Mouse (Mus musculus) c-Kit-negative CD71-positive TER-119-positive erythroid progenitor cells, embryonic 14.5 days (primary cell): Measurements from ENCODE around the gene Lpar3.
A peak's percentile ranks its signal among the peaks of the same experiment; 100 is the strongest.

Experiments used
- DNase-seq: peaks from one replicate; pipeline ENCODE4 v3.0.0-alpha.2; 2013; ENCODE audit warnings: low read depth, low spot score

Gene Lpar3

DNA sequence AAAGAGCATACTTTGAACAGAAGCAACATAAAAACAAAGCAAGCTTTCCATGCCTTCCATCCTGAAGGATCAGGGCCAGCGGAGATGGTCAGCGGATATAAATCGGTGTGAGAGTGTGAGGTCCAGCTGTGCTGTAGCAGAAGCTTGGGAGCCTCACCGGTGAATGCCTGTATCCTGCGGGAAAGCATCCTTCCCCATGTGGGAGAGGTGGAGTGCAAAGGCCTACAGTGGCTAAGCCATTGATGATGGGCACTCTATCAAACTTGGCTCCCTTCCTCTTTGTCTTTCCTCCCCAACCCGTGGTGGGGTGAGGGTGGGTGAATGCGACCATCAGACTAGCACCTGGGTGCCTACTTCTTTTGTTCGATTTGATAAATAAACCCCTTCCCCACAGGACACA, 88.8 kb downstream of the Lpar3 start:
- no peak for DNase-seq

DNA sequence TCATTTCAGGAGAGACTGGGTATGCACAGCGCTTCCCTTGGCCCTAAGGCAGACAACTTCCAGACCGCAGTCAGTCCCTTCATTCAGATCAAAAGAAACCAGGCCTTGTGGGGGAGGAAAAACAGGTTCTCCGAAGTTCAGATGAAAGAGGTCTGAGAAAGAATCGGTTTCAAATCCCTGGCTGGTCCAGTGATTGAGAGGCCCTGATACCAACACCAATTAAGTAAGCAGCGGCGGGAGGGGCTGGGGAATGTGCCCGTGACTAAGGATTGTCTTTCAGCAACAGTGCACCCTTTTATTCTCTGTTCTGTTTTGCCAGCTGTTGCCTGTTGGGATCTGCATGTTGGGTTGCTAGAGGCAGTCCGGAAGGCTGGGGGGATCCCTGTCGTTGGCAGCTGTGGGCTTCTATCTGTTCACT, 90.4 kb downstream of the Lpar3 start:
- no peak for DNase-seq

DNA sequence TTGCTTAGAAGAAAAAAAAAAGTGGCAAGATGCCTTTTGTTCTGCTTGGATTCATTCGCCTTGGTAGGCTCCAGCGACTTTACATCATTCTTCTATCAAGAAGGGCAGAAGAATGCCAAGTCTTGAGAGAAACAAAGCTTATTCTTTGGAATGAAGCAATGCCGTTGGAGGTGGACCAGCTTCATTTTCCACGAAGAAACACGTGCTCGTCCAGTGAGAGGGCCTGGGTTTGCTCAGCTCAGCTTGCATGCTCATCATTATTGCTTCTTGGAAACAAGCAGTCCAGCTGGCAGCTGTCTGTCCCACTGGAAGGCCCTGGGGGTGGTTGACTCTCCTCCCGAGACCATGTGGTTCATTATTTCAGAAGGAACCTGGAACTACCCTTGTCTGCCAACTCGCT, 94.7 kb downstream of the Lpar3 start:
- DNase-seq, result no peak

DNA sequence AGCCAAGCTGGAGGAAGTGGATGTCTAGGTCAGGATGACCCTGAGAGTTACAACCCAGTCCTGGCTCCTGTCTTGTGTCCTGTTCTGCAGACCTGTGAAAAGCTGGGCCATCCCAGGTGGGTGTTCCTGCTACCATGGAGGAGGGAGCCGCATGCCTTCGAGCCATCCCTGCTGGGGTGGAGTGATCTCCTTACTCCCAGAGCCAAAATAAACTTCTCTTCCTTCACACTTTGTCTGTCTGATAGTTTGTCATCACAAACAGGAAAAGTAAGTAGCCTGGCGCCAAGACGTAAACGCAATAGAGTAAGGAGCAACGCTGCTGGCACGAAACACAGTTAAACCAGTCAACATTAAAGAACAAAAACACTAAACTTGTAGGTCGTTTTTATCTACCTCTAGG, 95.5 kb downstream of the Lpar3 start:
- no peak for DNase-seq

DNA sequence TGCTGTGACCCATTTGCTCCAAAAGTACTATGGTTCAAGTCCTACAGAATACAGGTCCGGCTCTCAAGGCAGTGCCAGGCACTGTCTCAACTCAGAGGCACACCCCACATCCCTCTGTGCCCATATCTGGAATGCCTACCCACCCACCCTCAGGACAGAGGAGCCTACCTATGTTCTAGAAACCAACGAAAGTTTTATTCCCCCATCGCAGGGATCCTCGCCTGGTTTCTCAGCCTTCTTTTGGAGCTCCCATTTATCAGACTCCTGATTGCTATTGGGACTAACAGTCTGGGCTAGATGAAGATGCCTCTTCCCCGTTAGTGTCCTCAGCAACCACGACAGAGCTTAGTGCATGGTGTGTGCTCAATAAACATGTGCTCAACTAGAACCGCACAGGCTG, 96.6 kb downstream of the Lpar3 start:
- no peak for DNase-seq

DNA sequence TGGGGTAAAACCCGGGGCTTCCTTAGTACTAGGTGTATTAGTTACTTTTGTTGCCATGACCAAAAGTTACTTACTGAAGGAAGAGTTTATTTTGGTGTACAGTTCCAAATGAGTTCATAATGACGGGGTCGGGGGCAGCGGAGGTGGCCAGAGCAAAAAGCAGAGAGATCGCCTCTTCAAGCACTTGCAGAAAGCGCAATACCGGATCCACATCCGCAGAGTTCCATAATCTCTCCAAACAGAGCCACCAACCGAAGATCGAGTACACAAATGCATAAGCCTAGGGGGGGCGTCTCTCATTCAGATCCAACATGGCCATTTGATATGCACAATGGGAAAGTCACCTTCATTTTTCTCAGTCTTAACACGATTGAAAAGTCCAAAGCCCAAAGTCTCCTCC, 97.1 kb downstream of the Lpar3 start:
- DNase-seq, result no peak

DNA sequence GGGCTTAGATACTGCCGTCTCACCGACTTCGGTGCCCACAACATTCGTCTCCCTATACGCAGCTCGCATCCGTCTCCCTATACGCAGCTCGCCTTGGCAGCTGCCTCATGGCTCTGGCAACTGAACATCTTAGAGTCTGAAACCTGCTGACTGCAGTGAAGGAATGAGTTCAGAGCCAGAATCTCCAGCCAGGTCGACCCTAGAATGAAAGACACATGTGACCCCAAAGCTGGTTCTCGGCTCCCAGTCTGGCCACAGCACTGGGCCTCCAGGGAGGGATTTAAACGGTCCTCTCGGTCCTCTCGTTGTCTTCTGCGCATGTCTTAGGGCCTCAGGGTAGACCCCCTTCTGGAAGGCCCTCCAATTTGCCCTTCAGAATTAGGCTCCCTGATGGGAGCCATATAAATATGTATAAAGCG, 97.8 kb downstream of the Lpar3 start:
- no peak for DNase-seq

DNA sequence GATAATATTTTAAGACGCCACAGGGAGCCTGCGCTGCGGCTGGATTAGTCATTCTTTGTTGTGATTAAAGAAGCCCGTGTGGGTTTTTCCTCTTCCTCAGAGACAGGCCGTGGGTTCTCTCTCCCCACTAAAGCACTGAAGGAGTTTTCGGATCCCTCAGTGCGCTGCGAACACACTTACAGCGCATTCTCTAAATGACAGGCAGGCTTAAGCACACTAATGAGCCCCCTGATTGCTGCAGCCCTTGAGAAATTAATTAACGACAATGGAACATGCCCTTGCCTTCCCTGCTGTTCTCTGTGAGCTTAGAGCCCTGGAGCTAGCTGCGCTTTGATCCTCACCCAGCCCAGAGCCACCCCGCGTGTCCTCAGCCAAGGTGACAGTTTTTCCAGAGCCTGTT, 98.2 kb downstream of the Lpar3 start:
- DNase-seq, result no peak

DNA sequence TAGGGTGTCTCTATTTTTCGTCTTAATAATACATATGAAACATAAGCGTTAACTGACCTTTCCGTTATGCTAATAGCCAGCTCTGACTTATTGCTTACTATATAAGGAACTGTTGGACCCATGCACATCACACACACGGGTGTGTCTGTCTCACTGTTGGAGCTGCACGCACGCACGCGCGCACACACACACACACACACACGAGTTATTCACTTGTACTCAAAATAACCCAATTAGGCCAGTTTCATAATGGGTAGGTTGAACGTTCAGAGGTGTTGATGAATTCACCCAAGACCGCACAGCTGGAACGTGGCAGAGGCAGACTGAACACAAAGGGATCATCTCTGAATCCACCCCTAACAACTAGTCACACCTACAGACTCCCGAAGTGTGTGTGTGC, 98.7 kb downstream of the Lpar3 start:
- no peak for DNase-seq

DNA sequence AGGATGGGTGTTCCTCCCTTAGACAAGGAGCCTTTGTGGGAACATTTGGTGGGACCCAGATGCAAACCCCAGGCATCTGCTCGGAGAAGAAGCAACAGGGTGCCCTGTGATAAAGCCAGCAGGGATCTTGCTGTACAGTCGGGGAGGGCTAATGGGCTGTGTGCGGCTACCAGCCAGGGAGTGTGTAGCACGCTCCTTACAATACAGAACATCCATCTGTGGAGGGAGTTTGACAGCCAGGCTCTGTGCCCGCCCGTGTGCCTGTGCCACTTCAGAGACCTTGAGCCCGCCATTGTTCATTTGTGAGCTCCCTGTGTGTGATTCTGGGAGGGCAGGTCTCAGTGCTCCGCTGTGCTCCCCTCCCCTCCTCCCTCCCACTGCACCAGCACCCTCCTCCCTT, 104.2 kb downstream of the Lpar3 start:
- no peak for DNase-seq

DNA sequence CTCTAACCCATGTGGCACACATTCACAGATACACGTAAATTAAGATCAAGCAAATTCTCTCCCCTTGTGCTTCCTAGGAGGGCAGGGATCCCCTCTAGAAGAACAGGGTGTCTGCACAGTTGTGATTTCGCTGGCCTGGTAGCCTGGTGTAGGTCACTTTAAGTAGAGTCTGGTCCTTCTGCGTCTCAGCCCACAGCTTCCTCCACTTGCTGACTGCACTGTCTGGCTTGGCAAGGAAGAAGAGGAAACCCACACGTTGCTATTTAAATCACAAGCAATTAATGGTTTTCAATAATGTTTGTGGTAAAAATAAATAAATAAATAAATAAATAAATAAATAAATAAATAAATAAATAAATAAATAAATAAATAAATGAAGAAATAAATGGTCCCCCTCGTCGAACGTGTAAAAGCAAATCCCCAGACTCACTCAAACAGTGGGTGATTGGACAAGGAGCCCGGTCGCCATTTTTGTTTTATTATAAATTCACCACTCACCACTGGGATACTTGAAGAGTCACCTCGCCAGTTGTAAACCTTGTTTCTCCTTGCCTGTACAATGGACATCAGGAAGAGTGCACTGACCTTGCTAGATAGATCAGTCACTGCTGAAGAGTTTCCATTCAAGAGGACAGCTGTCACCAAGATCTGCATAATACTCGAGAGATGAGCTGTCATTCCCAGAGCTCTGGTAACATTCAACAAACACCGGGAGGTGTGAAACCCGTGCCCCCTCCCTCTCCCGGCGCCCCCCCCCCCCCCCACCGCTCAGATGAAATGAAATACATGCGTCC, 106.2 kb downstream of the Lpar3 start:
- no peak for DNase-seq

DNA sequence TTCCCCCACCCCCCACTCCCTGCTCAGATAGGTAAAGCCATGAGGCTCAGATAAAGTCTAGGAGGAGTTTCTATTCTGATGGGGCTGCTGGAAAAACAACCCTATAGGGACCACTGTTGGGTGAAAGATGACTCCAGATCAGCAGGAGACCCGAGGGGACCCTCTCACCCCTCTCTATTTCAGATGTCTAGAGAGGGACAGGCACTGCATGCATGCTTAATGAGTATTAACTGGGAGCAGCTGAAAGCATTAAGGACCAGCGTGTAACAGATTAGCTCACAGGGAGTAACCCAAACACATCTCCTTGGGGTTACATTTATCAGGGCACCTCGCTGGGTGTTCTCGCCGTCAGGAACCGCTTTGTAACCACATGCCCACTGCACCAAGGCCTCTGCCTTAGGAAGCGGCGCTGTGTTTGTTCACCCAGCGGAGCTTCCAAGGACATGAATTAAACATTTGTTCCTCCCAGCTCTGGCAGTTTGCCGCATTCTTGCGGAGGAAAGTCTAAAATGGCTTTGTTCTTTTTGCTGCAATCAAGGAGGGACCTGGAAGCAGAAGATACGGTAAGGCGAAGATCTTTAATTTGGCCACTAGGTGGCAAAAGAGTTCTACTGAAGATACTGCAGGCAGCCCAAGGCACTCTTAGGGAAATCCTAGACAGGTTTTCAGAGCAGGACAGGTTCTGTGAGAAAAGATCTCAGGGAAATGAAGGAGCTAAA, 106.9 kb downstream of the Lpar3 start:
- peak; percentile 62 for DNase-seq

DNA sequence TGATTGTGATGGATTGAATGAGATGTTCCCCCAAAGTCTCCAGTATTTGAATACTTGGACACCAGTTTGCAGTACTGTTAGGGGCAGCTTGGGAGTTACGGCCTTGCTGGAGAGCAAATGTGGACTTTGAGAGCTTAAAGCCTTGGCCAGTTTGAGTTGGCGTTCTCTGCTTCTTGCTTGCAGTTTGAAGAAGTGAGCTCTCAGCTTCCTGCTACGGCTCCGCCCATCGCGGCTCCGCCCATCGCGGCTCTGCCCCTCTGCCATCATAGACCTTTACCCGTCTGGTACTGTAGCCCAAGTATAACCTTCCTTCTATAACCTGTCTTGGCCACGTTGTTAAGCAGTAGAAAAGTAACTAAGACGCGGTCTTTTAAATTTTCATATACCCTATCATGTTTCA, 108.0 kb downstream of the Lpar3 start:
- peak; percentile 27 for DNase-seq

DNA sequence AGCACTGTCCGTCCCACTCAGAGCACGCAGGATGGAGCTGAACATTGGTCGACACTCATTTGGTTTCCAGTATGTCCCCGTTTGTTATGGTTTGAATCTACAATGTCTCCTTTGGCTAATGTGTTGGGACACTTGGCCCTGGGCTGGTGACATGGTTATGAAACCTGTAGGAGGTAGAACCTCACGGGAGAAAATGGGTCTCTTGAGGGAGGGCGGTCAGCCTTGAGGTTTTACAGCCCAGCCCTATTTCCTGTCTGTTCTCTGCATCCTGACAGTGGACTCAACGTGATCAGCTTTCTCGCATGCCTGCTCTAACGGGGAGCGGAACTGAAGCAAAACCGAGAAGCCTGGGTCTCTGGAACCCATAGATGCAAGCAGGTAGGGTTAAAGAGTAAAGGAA, 111.1 kb downstream of the Lpar3 start:
- DNase-seq, result no peak

DNA sequence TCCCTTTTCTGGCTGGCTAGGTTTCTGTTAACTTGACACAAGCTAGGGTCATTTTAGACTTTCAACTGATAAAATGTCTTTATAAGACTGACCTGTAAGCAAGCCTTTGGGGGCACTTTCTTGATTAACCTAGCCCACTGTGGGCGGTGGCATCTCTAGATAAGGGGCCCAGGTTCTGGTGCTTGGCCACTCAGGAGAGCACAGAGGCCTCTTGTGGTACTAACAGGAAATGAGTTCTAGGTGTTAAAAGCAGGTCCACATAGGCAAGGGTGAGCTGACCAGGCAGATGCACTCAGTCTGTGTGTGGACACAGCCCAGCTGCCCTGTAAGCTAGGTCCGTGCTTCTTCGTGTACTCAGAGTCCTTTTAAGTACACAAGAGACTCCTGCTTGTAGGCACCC, 112.5 kb downstream of the Lpar3 start:
- DNase-seq, result no peak

DNA sequence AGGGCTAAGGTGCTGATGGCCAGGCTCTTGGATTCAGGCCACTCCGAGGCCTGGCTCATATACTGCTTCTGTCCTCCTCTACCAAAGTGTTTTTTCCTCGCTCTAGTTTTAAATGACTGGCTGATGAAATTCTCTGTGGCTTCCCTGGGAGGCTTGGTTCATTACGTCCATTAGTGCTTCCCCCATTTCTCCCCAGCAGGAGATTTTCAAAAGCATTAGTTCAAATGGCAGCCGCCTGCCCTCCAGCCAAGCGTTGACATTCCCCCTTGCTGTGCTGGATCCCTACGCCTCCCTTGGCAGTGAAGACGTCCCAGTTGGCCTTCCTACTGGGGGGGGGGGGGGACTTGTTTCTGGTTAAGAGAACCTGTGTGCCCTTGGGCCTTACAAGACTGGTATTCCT, 113.3 kb downstream of the Lpar3 start:
- no peak for DNase-seq
